Mouse (Mus musculus): ENCODE measurements around the gene Arhgap15.

GRCm38 (mm10) chr2:44318436-44318835 is 569.8 kb downstream of the Arhgap15 start:
- TF ChIP-seq CTCF (IDR thresholded peaks at IDR 0.05; ENCODE audit: borderline replicate concordance, insufficient read depth, low read length) (no peak), POLR2A (IDR thresholded peaks at IDR 0.05; ENCODE audit: low read depth, low read length) (no peak)

All from embryonic fibroblast, embryonic 13.5 days (primary cell).